Mouse (Mus musculus): ENCODE results near the gene BC025920.

BC025920 gene

DNA sequence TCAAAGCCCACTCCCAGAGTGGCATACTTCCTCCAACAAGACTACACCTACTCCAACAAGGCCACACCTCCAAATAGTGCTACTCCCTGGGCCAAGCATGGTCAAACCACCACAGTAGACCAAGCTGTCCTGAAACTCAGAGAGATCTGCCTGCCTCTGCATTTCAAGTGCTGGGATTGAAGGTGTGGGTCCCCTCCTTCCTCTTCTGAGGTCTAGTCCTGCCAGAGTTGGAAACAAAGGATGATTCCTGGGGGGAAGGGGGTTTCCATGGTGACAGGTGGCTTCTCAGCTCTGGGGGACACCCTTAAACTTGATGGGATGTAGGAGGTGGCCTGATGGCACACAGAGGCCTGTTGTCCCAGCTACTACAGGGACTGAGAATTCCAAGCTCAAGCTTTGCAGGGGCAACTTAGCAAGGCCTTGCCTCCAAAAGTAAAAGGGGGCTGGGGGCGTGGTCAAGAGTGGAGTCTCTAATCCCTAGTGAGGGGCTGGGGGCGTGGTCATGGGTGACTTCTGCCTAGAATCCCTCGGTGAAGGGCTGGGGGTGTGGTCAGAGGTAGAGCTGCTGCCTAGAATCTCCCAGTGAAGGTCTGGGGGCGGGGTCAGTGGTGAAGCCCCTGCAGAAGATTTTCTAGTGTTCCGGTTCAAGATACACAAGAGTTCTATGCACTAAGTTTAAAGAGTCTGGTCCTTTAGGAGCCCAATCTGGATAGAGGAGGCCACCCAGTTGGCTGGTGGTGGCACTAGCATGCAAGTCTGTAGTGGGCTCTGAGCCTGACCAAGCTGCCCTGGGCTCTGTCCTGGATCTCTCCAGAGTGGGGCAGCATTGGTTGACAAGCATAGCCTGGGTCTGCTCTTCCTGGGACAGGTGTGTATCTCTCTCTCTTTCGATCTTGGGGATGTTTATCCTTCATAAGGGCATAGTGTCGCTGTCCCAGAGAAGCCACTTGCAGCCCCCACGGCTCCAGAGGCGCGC is 31.7 kb upstream of the BC025920 start, which contains the start of gene Tle2:
Tle2 (plus strand) TSS at position 481 of the 976 bp plus-strand sequence.
- peak; percentile 60 for DNase-seq (ENCODE audit: low read depth)

DNA sequence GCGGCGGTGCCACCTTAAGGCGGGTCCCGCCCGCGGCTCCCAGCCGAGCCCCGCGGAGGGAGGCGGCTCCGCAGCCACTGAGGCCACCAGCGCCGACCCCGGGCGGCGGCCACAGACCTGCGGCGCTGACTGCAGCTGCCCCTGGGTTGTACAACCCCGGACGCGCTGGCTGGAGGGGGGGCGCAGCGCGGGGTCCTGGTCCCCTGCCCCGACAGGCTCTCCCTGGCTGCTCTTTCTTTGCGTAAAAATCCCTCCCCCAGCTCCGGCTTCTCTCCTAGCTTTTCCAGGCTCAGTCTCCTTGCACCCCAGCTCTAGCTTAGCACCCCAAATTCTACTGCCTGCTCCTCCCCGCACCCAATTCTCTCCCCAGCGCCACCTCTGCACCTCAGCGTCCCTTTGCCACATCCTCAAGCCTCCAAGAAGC is 30.9 kb upstream of the BC025920 start:
- DNase-seq (ENCODE audit: low read depth), result peak; percentile 61

- DNase-seq (ENCODE audit: low read depth), result peak; percentile 74
Measured at GRCm38 (mm10) chr10:81575695-81576094, 30.4 kb upstream of the BC025920 start.

DNA sequence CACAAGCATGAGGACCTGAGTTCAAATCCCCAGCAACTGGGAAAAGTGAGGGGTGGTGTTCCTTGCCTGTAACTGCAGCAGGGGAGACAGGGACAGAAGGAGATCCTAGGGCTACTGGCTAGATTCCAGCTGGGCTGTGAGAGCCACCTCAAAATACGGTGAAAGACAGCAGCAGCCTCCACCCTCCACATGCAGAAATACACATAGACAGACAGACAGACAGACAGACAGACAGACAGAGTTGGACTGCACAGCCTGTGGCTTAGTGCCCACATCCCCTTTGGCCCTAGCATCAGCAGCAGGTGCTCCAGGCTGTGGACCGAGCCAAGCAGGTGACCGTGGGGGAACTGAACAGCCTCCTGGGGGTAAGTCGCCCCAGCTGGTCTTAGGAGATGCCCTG is 26.1 kb upstream of the BC025920 start:
- no peak for DNase-seq (ENCODE audit: low read depth)

DNA sequence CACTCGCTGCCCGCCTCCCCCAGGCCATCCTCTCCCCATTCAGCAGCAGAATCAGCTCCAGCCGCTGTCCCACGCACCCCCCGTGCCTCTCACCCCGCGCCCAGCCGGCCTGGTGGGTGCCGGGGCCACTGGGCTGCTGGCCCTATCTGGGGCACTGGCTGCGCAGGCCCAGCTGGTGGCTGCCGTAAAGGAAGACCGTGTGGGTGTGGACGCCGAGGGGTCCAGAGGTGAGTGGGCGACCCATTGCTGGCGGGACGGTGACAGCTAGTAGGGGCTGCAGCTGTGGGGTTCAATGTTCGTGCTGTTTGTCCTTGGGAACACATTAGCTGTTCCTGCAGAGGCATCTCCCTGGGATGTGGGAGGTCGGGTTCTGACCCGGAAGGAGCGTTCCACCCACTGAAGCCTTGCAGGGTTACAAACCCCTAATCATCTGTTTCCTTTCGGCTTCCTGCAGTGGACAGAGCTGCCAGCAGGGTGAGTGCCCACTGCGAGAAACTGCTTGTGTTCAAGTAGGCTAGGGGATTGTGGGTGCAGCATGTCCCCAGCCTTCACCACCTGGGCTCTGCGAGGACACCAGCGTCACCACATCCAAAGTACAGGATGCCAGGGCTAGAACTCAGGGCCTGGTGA is 25.5 kb upstream of the BC025920 start:
- DNase-seq (ENCODE audit: low read depth), result no peak

GRCm38 (mm10) chr10:81583347-81583746 is 22.7 kb upstream of the BC025920 start:
- DNase-seq (ENCODE audit: low read depth), result no peak

- DNase-seq (ENCODE audit: low read depth), result no peak
Measured at GRCm38 (mm10) chr10:81588739-81589138, 17.3 kb upstream of the BC025920 start.

DNA sequence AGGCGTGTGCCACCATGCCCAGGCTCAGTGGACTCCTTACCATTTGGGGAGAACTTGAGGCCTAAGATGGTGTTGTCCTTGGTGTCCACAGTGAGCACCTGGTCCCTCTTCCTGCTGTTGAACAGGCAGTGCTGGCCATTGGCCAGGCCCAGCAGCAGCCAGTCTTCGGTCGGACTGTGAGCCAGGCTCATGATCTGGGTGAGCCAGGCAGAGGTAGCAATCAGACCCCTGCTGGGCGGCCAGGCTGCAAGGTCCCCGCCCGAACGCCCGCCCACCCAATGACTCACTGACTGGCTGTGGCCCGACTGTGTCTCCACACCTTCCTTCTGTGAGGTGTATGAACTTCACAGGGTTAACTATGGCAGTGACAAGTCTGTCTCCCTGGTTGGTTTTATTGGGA is 14.2 kb upstream of the BC025920 start:
- DNase-seq (ENCODE audit: low read depth), result peak; percentile 50

- no peak for DNase-seq (ENCODE audit: low read depth)
Measured at GRCm38 (mm10) chr10:81592631-81593030, 13.4 kb upstream of the BC025920 start.

DNA sequence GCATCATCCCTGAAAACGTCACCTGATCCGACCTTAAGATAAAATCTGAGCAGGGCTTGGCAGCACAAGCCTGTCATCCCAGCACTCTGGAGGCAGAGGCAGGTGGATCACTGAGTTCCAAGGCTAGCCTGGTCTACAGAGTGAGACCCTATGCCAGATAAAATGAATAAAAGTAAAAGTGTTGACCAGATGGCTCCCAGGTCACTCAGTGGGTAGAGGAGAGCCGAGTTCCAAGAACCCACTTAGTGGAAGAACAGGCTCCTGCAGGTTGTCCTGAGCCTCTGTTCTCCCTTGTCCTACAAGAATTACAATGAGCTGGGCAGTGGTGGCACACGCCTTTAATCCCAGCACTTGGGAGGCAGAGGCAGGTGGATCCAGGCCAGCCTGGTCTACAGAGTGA is 12.8 kb upstream of the BC025920 start:
- DNase-seq (ENCODE audit: low read depth), result no peak

DNA sequence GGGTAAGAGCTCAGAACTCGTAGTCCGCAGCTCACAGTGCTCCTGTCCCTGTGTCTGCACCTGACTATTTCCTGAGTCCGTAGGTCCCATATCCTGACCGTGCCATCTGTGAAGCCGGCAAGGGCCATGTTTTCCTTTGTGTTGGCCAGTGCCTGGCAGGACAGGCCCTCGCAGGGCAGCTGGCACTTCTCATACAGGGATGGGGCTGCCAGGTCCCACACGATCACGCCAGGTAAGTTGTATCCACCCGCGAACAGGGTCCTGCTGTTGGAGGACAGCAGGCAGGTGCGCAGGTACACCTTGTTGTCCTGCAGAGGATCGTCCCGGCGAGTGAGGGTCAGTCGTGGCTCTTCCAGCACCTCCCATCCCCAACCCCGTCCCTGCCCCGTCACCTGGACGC is 12.1 kb upstream of the BC025920 start:
- no peak for DNase-seq (ENCODE audit: low read depth)

DNA sequence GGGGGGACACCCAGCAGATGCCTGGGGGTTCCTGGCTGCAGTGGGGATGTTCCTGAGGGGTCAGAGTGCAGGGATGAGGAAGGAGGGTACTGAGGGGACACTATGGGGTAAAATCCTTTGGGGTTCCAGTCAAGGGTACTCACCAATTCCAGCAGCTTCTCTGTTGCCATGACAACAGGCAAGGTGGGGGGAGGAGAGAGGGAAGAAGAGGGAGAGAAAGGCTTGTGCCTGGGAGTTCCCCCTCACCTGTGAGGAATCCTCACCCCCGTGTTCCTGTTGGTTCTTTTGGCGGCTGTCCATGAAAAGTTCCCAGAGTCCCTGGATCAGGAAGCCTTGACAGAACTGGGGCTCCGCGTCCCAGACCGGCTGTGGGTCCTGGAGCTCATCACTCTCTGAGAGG is 10.5 kb upstream of the BC025920 start:
- DNase-seq (ENCODE audit: low read depth), result no peak

DNA sequence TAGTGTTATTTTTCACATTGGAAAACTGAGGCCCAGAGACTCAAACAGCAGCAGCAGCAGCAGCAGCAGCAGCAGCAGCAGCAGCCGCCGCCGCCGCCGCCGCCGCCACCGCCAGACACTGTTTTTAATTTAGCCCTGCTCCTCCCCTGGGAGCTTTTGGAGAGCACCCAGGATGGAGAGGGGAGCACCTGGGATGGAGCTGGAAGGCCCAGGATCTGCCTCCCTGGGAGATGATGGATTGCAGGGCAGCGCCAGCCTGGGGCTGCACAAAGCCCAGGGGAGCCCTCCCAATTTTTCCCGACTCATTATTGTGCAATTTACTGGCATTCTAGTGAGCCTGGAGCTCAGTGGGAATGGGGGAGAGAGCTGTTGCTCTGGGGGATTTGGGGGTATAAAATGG is 9.5 kb upstream of the BC025920 start:
- peak; percentile 98 for DNase-seq (ENCODE audit: low read depth)

GRCm38 (mm10) chr10:81597137-81597950 is 8.7 kb upstream of the BC025920 start:
- peak; percentile 97 for DNase-seq (ENCODE audit: low read depth)

DNA sequence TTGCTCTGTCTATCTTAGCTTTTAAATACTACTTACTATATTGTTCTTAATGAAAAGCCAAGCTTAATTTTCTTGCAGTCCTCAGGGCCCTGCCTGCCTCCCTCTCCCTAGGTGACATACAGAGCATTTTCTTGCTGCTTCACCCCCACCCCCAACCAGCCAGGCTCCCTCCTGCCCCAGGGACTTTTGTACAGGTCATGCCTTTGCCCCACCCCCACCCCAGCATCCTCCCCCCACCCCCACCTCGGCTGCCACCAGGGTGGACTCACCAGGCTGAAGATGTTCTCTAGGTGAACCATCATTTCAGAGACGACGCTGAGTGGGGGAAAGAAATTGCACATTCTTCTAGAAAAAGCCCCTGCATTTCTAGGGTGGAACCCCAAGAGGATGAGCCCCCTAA is 7.7 kb upstream of the BC025920 start:
- no peak for DNase-seq (ENCODE audit: low read depth)

GRCm38 (mm10) chr10:81598871-81599270 is 7.2 kb upstream of the BC025920 start:
- DNase-seq (ENCODE audit: low read depth), result no peak

GRCm38 (mm10) chr10:81599630-81600029 is 6.4 kb upstream of the BC025920 start:
- no peak for DNase-seq (ENCODE audit: low read depth)

DNA sequence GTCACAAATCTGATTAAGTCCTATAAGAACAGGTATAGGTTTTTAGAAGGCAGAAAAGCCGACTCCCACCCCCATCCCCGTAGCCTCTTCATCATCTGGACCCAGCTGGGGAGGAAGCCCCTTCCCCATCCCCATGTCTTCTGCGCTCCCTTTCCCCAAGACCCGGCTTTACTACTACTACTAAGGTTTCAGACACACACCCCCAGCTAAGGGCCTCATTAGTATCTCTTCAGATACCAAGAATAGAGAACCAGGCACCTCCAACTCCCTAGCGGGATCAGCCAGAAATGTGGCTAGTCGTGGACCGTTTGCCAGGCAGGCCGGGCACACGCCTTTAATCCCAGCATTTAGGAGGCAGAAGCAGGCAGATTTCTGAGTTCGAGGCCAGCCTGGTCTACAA is 6.0 kb upstream of the BC025920 start:
- no peak for DNase-seq (ENCODE audit: low read depth)

- peak; percentile 90 for DNase-seq (ENCODE audit: low read depth)
Measured at GRCm38 (mm10) chr10:81600738-81601203, 5.3 kb upstream of the BC025920 start, which contains the start of gene Tle6. TSS of gene Tle6 (minus strand) at chr10:81601073.

DNA sequence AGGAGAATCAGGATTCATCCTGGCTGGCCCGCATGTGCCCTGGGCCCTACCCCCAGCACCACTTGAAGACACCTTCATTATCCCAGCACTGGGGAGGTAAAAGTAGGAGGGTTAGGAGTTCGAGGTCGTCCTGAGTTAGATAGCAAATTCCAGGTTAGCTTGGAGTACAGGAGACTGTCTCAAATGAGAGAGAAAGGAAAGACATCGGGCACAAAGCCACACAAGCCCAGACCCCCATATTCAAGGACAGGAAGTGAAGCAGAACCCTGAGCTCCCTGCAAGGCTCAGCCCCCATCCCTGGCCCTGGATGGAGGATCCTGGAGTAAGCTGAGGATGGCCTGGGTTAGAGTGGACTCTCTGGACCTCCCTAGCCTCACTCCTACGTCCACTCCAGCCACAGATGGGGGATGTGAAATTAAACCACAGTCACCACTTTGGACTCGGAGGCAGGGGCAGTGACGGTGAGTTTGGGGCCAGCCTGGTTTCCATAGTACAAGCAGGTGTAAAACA is 4.6 kb upstream of the BC025920 start:
- no peak for DNase-seq (ENCODE audit: low read depth)

- DNase-seq (ENCODE audit: low read depth), result peak; percentile 82
Measured at GRCm38 (mm10) chr10:81602741-81603151, 3.3 kb upstream of the BC025920 start.
